Mouse (Mus musculus): ENCODE measurements around the gene Cpeb4. TPM values are rescaled to one million over a fixed set of nuclear protein-coding genes. Genes with fewer than 3 reads are reported as not detected.
"Not testable (repeated sequence)": the region's sequence is repeated elsewhere in the genome, so short reads cannot be mapped to it uniquely, and the experiment has no call there.

Gene Cpeb4
- polyA plus RNA-seq, 1 experiment from 2014 or later = 5.0 TPM

DNA sequence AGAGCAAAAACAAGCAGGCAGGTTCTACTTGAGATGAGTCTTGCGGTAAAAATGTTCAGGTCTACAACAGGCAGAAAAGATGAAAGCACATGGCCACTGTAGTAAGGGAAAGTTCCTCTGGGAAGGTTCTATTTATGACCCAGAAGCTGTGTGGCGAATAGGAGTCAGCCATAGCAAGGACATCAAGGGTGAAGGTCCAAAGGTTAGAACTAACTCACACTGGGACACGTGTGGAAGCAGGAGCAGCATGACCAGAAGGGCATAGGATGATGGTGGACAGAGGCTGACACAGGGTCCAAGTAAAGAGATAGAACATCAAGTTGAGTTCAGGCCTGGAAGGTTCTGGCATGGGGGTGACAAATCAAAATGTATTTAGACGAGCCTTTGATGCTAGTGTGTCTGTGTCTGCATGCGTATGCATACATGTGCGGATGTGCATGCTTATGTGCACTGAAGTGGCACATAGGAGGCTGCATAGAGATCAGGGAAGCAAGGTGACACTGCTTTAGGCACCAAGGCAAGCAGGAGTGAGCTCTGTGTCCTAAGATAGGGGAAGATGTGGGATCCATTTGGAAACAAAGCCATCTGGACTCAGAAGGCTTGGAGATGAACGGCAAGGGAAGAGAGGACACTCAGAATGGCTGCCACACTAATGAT lies 28.7 kb upstream of the Cpeb4 start:
- Histone ChIP-seq H3K27ac (ENCODE audit: low read depth, low read length) (no peak overlapping the region), H3K9me3 (ENCODE audit: control insufficient read depth, low read length) (no peaks in the 10 kb centered on the region), H3K27me3 (ENCODE audit: control insufficient read depth, insufficient read depth, low read length) (no peaks in the 10 kb centered on the region), H3K4me3 (ENCODE audit: low read length) (no peak overlapping the region), H3K36me3 (ENCODE audit: control insufficient read depth, insufficient read depth, low read length) (no peaks in the 10 kb centered on the region), H3K9ac (ENCODE audit: low read depth, low read length) (no peak overlapping the region), H3K4me2 (replicated peaks; ENCODE audit: low read depth, low read length) (no peak overlapping the region), H3K4me1 (ENCODE audit: control insufficient read depth, insufficient read depth, low read length) (peaks cover 6% of the 10 kb centered on the region; the same call in 1 of the 2 replicates)
- no peak for ATAC-seq (ENCODE audit: low FRiP score, low TSS enrichment)
- WGBS = 81% methylated on average over 7 of the region's 7 CpGs

- 88% methylated on average over 5 of the region's 5 CpGs for WGBS
- no peak overlapping the region for H3K9ac ChIP-seq (ENCODE audit: low read depth, low read length)
Measured at GRCm38 (mm10) chr11:31843834-31844188, 28.2 kb upstream of the Cpeb4 start.

DNA sequence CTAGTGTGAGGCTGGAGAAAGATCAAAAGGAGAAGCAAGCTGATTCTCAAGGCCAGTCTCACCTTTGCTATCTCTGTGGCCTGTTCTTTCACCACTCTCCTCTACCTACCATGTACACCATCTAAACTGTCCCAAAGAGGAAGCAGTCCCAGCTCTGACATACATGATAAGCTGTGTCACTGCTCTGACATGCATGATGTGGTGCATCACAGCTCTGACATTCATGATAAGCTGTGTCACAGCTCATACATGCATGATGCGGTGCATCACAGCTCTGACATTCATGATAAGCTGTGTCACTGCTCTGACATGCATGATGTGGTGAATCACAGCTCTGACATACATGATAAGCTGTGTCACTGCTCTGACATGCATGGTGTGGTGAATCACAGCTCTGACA lies 26.9 kb upstream of the Cpeb4 start:
- H3K27ac ChIP-seq (ENCODE audit: low read depth, low read length); ATAC-seq (ENCODE audit: low FRiP score, low TSS enrichment); H3K4me1 ChIP-seq (ENCODE audit: control insufficient read depth, insufficient read depth, low read length); H3K4me3 ChIP-seq (ENCODE audit: low read length); H3K27me3 ChIP-seq (ENCODE audit: control insufficient read depth, insufficient read depth, low read length); H3K4me2 ChIP-seq (replicated peaks; ENCODE audit: low read depth, low read length); H3K9ac ChIP-seq (ENCODE audit: low read depth, low read length); H3K9me3 ChIP-seq (ENCODE audit: control insufficient read depth, low read length); H3K36me3 ChIP-seq (ENCODE audit: control insufficient read depth, insufficient read depth, low read length): not testable (repeated sequence)
- 91% methylated on average over 1 of the region's 1 CpGs for WGBS

More at GRCm38 (mm10) chr11:31843834-31844188, 28.2 kb upstream of the Cpeb4 start:
- Histone ChIP-seq H3K36me3 (ENCODE audit: control insufficient read depth, insufficient read depth, low read length) (no peaks in the 10 kb centered on the region), H3K9me3 (ENCODE audit: control insufficient read depth, low read length) (no peaks in the 10 kb centered on the region), H3K4me2 (replicated peaks; ENCODE audit: low read depth, low read length) (no peak overlapping the region), H3K4me3 (ENCODE audit: low read length) (no peak overlapping the region), H3K4me1 (ENCODE audit: control insufficient read depth, insufficient read depth, low read length) (0 out of 2 replicates have a peak, but pooled peaks cover 1% of the 10 kb centered on the region), H3K27me3 (ENCODE audit: control insufficient read depth, insufficient read depth, low read length) (no peaks in the 10 kb centered on the region), H3K27ac (ENCODE audit: low read depth, low read length) (no peak overlapping the region)
- no peak for ATAC-seq (ENCODE audit: low FRiP score, low TSS enrichment)

GRCm38 (mm10) chr11:31846771-31847468 lies 25.1 kb upstream of the Cpeb4 start:
- Histone ChIP-seq H3K36me3 (ENCODE audit: control insufficient read depth, insufficient read depth, low read length) (no peaks in the 10 kb centered on the region), H3K4me3 (ENCODE audit: low read length) (no peak overlapping the region), H3K9ac (ENCODE audit: low read depth, low read length) (no peak overlapping the region), H3K27me3 (ENCODE audit: control insufficient read depth, insufficient read depth, low read length) (no peaks in the 10 kb centered on the region), H3K4me2 (replicated peaks; ENCODE audit: low read depth, low read length) (no peak overlapping the region), H3K9me3 (ENCODE audit: control insufficient read depth, low read length) (no peaks in the 10 kb centered on the region), H3K4me1 (ENCODE audit: control insufficient read depth, insufficient read depth, low read length) (0 out of 2 replicates have a peak, but pooled peaks cover 2% of the 10 kb centered on the region), H3K27ac (ENCODE audit: low read depth, low read length) (no peak overlapping the region)
- ATAC-seq (ENCODE audit: low FRiP score, low TSS enrichment) = no peak
- 73% methylated on average over 9 of the region's 9 CpGs for WGBS

DNA sequence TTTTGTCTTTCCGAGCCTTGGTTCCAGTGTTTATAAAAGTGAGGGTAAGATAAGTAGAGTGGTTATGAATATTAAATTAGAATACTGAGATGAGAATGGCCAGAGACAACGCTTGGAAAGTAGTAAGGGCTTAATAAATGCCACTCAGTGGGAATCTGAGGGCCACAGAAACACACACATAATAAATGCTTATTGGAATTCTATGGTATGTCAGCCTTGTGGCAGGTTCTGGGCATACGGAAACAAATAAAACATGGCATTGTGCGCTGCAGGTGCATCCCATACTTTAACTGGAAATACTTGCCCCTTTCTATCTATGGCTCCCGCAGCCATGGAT lies 24.6 kb upstream of the Cpeb4 start:
- H3K36me3 ChIP-seq (ENCODE audit: control insufficient read depth, insufficient read depth, low read length) = no peaks in the 10 kb centered on the region
- H3K9ac ChIP-seq (ENCODE audit: low read depth, low read length) = no peak overlapping the region
- no peak for ATAC-seq (ENCODE audit: low FRiP score, low TSS enrichment)
- H3K4me3 ChIP-seq (ENCODE audit: low read length) = no peak overlapping the region
- 0 out of 2 replicates have a peak, but pooled peaks cover 2% of the 10 kb centered on the region for H3K4me1 ChIP-seq (ENCODE audit: control insufficient read depth, insufficient read depth, low read length)
- 91% methylated on average over 5 of the region's 5 CpGs for WGBS
- H3K4me2 ChIP-seq (replicated peaks; ENCODE audit: low read depth, low read length) = no peak overlapping the region
- no peaks in the 10 kb centered on the region for H3K27me3 ChIP-seq (ENCODE audit: control insufficient read depth, insufficient read depth, low read length)
- no peaks in the 10 kb centered on the region for H3K9me3 ChIP-seq (ENCODE audit: control insufficient read depth, low read length)
- no peak overlapping the region for H3K27ac ChIP-seq (ENCODE audit: low read depth, low read length)

GRCm38 (mm10) chr11:31848725-31849124 lies 23.3 kb upstream of the Cpeb4 start:
- Histone ChIP-seq H3K9me3 (ENCODE audit: control insufficient read depth, low read length) (no peaks in the 10 kb centered on the region), H3K9ac (ENCODE audit: low read depth, low read length) (no peak overlapping the region), H3K4me1 (ENCODE audit: control insufficient read depth, insufficient read depth, low read length) (0 out of 2 replicates have a peak, but pooled peaks cover 2% of the 10 kb centered on the region), H3K27ac (ENCODE audit: low read depth, low read length) (no peak overlapping the region), H3K4me3 (ENCODE audit: low read length) (no peak overlapping the region), H3K36me3 (ENCODE audit: control insufficient read depth, insufficient read depth, low read length) (no peaks in the 10 kb centered on the region), H3K27me3 (ENCODE audit: control insufficient read depth, insufficient read depth, low read length) (no peaks in the 10 kb centered on the region), H3K4me2 (replicated peaks; ENCODE audit: low read depth, low read length) (no peak overlapping the region)
- WGBS = 83% methylated on average over 4 of the region's 4 CpGs
- ATAC-seq (ENCODE audit: low FRiP score, low TSS enrichment) = no peak

- no peak for ATAC-seq (ENCODE audit: low FRiP score, low TSS enrichment)
- WGBS = 78% methylated on average over 3 of the region's 3 CpGs
- H3K27ac ChIP-seq (ENCODE audit: low read depth, low read length) = no peak overlapping the region
- H3K36me3 ChIP-seq (ENCODE audit: control insufficient read depth, insufficient read depth, low read length) = no peaks in the 10 kb centered on the region
- H3K4me1 ChIP-seq (ENCODE audit: control insufficient read depth, insufficient read depth, low read length) = 0 out of 2 replicates have a peak, but pooled peaks cover 2% of the 10 kb centered on the region
- no peaks in the 10 kb centered on the region for H3K27me3 ChIP-seq (ENCODE audit: control insufficient read depth, insufficient read depth, low read length)
- H3K9ac ChIP-seq (ENCODE audit: low read depth, low read length) = no peak overlapping the region
- H3K9me3 ChIP-seq (ENCODE audit: control insufficient read depth, low read length) = no peaks in the 10 kb centered on the region
- no peak overlapping the region for H3K4me3 ChIP-seq (ENCODE audit: low read length)
- no peak overlapping the region for H3K4me2 ChIP-seq (replicated peaks; ENCODE audit: low read depth, low read length)
Measured at GRCm38 (mm10) chr11:31850156-31850775, 21.7 kb upstream of the Cpeb4 start.

DNA sequence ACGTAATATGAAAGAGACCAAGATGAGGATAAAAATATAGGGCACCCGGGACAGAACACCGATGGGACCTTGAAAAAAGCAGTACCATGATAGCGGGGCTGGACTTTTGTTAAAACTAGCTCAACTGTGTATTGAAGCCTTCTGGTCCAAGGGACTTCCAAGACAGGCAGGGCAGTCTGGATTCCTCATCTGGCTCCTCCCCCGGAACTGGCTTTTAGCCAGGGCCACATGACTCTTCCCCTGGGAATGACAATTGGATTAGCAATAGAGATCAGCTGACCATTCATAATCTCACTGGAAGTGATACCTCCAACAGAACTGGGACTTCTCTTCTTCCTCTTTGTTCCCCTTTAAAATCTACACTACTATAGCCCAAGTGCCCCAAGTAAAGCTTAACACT lies 21.0 kb upstream of the Cpeb4 start:
- Histone ChIP-seq H3K4me2 (replicated peaks; ENCODE audit: low read depth, low read length) (no peak overlapping the region), H3K9ac (ENCODE audit: low read depth, low read length) (no peak overlapping the region)
- 89% methylated on average over 5 of the region's 5 CpGs for WGBS

More for the DNA sequence above, 21.0 kb upstream of the Cpeb4 start:
- Histone ChIP-seq H3K27ac (ENCODE audit: low read depth, low read length) (no peak overlapping the region), H3K4me3 (ENCODE audit: low read length) (no peak overlapping the region), H3K4me1 (ENCODE audit: control insufficient read depth, insufficient read depth, low read length) (0 out of 2 replicates have a peak, but pooled peaks cover 2% of the 10 kb centered on the region), H3K36me3 (ENCODE audit: control insufficient read depth, insufficient read depth, low read length) (no peaks in the 10 kb centered on the region), H3K9me3 (ENCODE audit: control insufficient read depth, low read length) (no peaks in the 10 kb centered on the region), H3K27me3 (ENCODE audit: control insufficient read depth, insufficient read depth, low read length) (no peaks in the 10 kb centered on the region)
- ATAC-seq (ENCODE audit: low FRiP score, low TSS enrichment) = no peak

Measured in kidney, embryonic 14.5 days (tissue).